Mouse (Mus musculus) 416B (cell line): Measurements from ENCODE around the gene Tssk1.
A peak's percentile ranks its signal among the peaks of the same experiment; 100 is the strongest.

Experiments
- DNase-seq: peaks from one replicate; pipeline ENCODE4 v3.0.0; 2011; ENCODE audit warnings: low read depth

Gene Tssk1

DNA sequence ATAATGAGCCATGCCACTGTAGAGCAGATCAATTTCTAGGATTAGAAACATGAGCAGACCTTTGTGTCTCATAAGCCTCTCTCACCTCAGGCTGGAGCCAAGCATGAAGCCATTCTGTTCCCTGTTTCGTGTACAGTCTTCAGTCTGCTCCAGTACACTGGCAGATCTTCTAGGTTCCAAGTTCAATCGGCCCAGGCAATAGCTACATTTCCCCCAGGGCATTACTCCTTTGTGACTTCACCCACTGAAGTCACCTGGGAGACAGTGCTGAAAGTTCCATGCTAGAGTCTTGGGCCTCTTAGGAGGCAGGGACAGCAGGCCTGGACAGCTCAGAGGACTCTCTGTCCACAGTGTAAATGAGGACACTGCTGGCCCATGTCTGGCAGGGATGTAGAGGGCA, at the start of gene Tssk1:
TSS of gene Tssk1 (plus strand) at position 301 of the 400 bp plus-strand sequence.
- no peak for DNase-seq

DNA sequence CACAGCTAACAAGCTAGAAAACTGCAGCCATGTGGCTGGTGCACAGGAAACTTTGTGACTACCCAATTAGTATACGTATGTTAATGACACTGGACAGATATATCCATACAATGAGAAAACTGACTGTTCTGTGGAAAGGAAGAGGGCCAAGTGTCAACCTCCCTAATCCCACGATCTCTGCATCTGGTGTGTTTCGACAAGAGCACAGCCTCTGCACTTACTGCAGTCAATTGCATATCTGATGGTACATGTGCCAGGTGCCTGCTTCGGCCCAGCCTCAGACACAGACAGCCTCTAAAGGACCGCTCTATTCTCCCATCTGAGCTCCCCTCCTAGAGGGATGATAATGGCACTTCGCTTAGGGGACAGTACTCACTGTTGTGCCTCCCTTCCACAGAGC, 45.6 kb upstream of the Tssk1 start:
- no peak for DNase-seq

- peak; percentile 72 for DNase-seq
Measured at GRCm38 (mm10) chr16:17848928-17849327, 45.1 kb upstream of the Tssk1 start.

DNA sequence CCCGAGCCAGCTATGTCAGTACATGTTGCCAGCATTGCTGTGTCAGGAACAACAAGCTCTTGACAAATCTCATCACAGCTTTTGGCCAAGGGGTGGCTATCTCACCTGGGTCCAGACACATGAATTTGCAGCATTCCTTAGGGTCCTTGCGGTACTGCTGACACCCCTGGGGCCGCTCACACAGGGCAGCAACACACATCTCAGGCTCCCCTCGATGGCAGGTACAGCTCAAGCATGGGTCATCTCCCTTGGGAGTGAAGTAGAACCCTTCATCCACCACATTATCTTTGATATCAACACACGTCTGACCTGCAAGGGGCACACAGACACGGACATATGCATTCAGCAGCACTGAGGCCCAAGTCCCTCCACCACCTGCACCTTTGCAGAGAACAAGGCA, 44.5 kb upstream of the Tssk1 start:
- no peak for DNase-seq

DNA sequence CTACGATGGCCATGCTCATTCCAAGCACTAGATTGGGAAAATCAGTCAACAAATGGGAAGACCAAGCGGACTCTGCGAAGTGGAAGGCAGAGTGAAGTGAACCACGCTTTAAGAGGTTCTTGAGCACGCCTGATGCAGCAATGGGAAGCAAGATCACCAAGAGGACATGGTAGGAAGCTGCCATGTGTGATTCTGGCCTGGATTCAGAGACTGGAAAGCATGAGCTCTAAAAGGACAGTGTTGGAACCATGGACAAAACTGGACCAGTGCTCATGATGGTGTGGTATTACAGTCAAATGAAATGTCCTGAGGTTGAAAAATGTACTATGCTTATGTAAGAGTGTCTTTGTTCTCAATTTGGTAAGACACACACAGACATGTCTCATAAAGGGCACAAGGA, 42.7 kb upstream of the Tssk1 start:
- no peak for DNase-seq

DNA sequence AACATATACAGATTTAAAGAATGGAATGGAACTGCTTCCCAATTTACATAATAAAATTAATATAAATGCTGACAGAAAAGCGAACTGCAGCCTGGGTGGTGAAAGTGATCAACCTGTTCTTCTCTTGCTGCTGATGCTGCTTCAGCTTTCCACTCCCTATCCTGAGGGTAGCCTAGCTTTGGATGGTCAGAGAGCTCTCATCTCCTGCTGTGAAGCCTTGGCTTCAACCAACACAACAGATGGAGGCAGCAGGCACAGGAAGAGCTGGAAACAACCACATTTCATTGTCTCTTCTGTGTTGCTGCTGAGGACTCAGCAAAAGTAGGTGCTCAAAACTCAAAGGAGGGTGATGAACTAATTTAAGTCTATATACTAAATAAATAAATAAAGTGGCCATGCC, 42.2 kb upstream of the Tssk1 start:
- DNase-seq: no peak

DNA sequence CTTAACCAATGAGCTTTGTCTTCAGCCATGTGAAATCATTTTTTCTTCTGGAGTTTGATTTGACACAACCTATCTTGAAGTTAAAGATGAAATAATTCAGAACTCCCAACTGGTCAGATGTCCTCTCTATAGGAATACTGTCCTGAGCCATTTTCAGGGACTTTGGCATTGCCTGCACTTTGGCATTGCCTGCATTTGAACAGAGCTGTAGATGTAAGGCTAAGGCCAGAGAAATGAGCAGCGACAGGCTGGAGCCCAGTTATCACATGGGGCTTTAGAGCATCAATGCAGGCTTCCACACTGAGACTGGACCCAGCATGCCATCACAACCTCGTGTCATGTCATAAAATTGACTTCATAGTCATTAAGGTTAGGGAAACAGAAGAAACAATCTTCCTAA, 40.8 kb upstream of the Tssk1 start:
- no peak for DNase-seq

- DNase-seq: no peak
Measured at GRCm38 (mm10) chr16:17857157-17857556, 36.9 kb upstream of the Tssk1 start.

- DNase-seq: peak; percentile 59
Measured at GRCm38 (mm10) chr16:17858592-17858991, 35.4 kb upstream of the Tssk1 start.

GRCm38 (mm10) chr16:17865293-17865692, 28.7 kb upstream of the Tssk1 start:
- DNase-seq: no peak

- DNase-seq: no peak
Measured at GRCm38 (mm10) chr16:17865770-17866169, 28.3 kb upstream of the Tssk1 start.

GRCm38 (mm10) chr16:17871248-17871647, 22.8 kb upstream of the Tssk1 start:
- peak; percentile 49 for DNase-seq

DNA sequence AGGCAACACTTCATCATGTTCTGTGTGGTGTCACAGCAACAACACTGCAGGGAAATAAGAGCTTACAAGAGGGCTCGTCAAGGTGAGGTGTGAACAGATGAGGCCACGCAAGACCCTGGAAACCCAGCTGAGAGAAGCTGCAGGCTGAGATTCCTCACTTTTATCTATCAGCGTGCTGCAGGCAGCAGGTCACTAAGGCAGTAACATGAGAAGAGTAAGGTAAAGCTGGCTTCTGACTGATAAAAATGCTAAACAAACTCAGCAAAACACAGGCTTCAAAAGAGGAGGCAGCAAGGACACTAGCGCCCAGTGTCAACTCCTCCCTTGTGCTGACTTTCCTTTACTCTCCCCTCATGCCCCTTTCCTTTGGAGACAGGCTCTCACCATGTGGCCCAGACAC, 21.0 kb upstream of the Tssk1 start:
- no peak for DNase-seq

- no peak for DNase-seq
Measured at GRCm38 (mm10) chr16:17875174-17875573, 18.8 kb upstream of the Tssk1 start.

DNA sequence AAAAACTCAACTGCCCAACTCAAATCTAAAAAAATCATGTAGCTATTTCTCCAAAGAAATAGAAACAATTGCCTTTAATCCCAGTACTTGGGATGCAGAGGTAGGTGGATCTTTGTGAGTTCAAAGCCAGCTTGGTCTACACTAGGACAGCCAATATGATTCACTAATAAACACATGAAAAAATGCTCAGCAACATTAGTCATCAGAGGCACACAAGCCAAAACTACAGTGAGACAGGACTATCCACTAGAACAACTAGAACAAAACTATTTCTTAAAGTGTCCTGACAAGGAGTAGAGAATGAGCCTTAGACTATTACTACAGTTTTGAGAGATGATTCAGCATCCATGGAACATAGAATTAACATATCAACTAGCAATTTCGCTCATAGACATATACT, 17.9 kb upstream of the Tssk1 start:
- DNase-seq: peak; percentile 21

GRCm38 (mm10) chr16:17879571-17879970, 14.5 kb upstream of the Tssk1 start:
- no peak for DNase-seq

DNA sequence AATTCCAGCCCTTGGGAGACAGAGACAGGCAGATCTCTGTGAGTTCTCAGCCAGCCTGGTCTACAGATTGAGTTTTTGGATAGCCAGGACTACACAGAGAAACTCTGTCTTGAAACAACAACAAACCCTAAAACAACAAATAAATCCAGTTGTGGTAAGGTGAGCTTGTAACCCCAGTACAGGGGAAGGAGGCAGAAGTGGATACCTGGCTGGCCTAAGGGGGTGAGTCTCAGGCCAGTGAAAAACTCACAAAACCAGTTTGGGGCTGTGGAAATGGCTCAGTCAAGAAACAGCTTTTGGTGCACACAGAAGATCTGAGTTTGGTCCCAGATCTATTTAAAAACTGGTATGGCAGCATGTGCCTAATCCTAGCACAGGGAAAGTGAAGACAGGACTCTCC, 11.8 kb upstream of the Tssk1 start:
- DNase-seq: no peak

GRCm38 (mm10) chr16:17884116-17884515, 9.9 kb upstream of the Tssk1 start:
- peak; percentile 36 for DNase-seq

GRCm38 (mm10) chr16:17889689-17890341, 4.2 kb upstream of the Tssk1 start:
- DNase-seq: no peak

DNA sequence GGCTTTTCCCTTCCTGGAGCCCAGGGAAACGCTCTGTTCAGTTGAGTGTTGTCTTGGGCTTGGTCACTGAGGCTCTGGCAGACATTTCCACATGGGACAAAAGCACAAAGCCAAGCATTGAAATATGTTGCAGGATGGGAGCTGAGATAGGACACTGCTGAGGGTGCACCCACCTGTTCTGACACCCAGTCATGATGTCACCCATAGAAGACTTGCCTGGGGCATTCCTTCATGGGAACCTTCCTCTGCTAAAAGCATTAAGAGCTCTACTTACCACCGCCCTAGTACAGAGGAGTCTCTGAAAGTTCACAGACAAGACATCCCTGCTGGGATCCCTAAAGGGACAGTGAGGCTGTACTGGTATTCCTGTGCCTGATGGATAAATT, 3.7 kb upstream of the Tssk1 start:
- DNase-seq: no peak

GRCm38 (mm10) chr16:17890917-17891566, 3.0 kb upstream of the Tssk1 start:
- peak; percentile 80 for DNase-seq

DNA sequence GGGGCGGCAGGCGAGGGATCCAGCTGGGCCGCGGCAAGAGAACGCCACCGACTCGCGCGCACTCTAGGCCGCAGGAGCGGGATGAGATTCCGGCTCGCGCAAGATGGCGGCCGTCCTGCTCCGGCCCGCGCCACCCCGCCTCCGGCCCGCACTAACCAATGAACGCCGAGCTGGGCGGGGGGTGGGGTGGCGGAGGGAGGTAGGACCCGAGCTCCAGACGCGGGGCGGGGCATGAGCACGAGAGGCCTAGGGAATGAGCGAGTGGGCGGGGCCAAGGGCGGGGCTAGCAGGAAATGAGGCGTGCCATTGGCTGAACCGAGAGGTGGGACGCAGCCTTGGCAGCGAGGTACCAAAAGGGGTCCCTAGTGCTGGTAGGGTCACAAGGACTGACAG, 2.5 kb upstream of the Tssk1 start, which contains the start of gene Gm20518:
TSS of gene Gm20518 (minus strand) at position 105 of the 393 bp plus-strand sequence.
- peak; percentile 93 for DNase-seq

DNA sequence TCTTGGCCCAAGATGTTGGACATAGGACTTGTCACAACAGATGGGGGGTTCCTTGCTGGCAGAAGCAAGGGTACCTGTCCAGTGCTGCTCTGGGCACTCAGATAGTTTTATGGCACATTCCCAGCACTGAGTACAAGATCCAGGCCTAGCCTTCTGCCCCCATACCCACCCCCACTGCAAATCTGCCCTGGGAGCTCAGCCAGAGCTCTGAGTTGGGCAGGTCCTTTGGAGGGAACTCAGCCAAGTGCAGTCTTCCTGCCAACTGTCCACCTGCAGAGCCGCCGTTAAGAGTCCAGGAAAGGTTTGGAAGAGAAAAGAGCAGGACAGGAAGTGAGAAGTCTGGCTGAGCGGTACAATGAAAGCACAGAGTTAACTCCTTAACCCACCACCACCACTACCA, 1.4 kb upstream of the Tssk1 start:
- no peak for DNase-seq

GRCm38 (mm10) chr16:17896091-17896490, 2.1 kb downstream of the Tssk1 start:
- no peak for DNase-seq
